Mouse (Mus musculus) kidney, embryonic 15.5 days (tissue): ENCODE measurements around the gene Smg7. TPM values are rescaled to one million over a fixed set of nuclear protein-coding genes. Genes with fewer than 3 reads are reported as not detected.

Experiments
- ATAC-seq: fragments of 200-750 bp; cut with Nextera tagmentation; replicated peaks from 2 replicates; pipeline ENCODE4 v1.8.0; 2017; ENCODE audit warnings: moderate TSS enrichment; ENCODE audit not compliant: low FRiP score
- H3K27ac ChIP-seq: fragments of 300-500 bp; sonication (generic); 2 replicates; pipeline ENCODE4 v1.5.1; 2015; ENCODE audit warnings: mild to moderate bottlenecking, inconsistent platforms
- H3K27me3 ChIP-seq: fragments of 300-500 bp; sonication (generic); 2 replicates; pipeline ENCODE4 v1.6.1; 2015; ENCODE audit warnings: inconsistent platforms
- H3K36me3 ChIP-seq: fragments of 300-500 bp; sonication (generic); 2 replicates; pipeline ENCODE4 v1.6.1; 2015; ENCODE audit warnings: inconsistent platforms
- H3K4me1 ChIP-seq: fragments of 300-500 bp; sonication (generic); 2 replicates; pipeline ENCODE4 v1.6.1; 2015; ENCODE audit warnings: inconsistent platforms
- H3K4me2 ChIP-seq: fragments of 300-500 bp; sonication (generic); 2 replicates; pipeline ENCODE4 v1.6.1; 2015; ENCODE audit warnings: moderate library complexity, mild to moderate bottlenecking, inconsistent platforms
- H3K4me3 ChIP-seq: fragments of 300-500 bp; sonication (generic); replicated peaks from 2 replicates; pipeline ENCODE4 v1.5.1; 2015; ENCODE audit warnings: mild to moderate bottlenecking, inconsistent platforms
- H3K9ac ChIP-seq: fragments of 300-500 bp; sonication (generic); 2 replicates; pipeline ENCODE4 v1.6.1; 2015; ENCODE audit warnings: mild to moderate bottlenecking, inconsistent platforms
- H3K9me3 ChIP-seq: fragments of 300-500 bp; sonication (generic); replicated peaks from 2 replicates; pipeline ENCODE4 v1.6.1; 2016; ENCODE audit warnings: inconsistent platforms
- WGBS: fragments of 180-500 bp; shearing (Covaris S2); methylation state at CpG from one replicate; pipeline ENCODE4 v1.1.7; 2015; ENCODE audit warnings: mixed read lengths; 5-methylcytosine and 5-hydroxymethylcytosine counted together
- polyA plus RNA-seq: library from polyadenylated mRNA; unstranded; fragments of >200 nt; fragmentation: Nextera tagmentation; extraction: Ambion mirVana; gene quantifications from 2 replicates; pipeline ENCODE4 v1.2.1, GENCODE M21; 2015

Smg7 gene
- polyA plus RNA-seq, 1 experiment from 2014 or later: 31.5 TPM

- 79% methylated on average over 11 of the region's 11 CpGs for WGBS
- ATAC-seq: no peak
Observed at GRCm38 (mm10) chr1:152838026-152838702, 64.3 kb downstream of the Smg7 start.

DNA sequence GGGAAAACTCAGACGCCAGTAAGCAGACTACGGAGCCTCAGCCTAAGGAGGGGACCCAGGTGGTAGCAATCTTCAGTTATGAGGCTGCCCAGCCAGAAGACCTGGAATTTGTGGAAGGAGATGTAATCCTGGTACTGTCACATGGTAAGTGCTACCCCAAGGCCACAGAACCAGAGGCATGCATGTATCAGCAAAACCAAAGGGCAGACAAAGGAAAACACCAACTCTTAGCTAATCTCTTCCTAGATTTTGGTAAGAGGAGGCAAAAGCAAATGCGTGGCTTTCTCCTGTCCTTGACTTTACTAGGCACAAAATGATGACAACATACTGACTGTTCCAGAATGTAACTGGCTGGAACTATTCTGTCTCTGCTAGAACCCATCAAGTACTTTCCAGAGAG is 67.4 kb downstream of the Smg7 start:
- peaks cover 43% of the 10 kb centered on the region for H3K36me3 ChIP-seq
- H3K4me1 ChIP-seq: no peaks in the 10 kb centered on the region
- ATAC-seq: no peak
- no peaks in the 10 kb centered on the region for H3K27me3 ChIP-seq
- H3K4me2 ChIP-seq: no peak overlapping the region
- WGBS: 96% methylated on average over 3 of the region's 3 CpGs
- no peak overlapping the region for H3K9ac ChIP-seq
- no peak overlapping the region for H3K27ac ChIP-seq
- H3K4me3 ChIP-seq: no peak overlapping the region
- no peaks in the 10 kb centered on the region for H3K9me3 ChIP-seq

More at GRCm38 (mm10) chr1:152838026-152838702, 64.3 kb downstream of the Smg7 start:
- no peaks in the 10 kb centered on the region for H3K9me3 ChIP-seq
- H3K9ac ChIP-seq: no peak overlapping the region
- H3K27ac ChIP-seq: no peak overlapping the region
- peaks cover 72% of the 10 kb centered on the region for H3K36me3 ChIP-seq
- no peak overlapping the region for H3K4me3 ChIP-seq
- H3K4me1 ChIP-seq: no peaks in the 10 kb centered on the region
- H3K27me3 ChIP-seq: no peaks in the 10 kb centered on the region
- no peak overlapping the region for H3K4me2 ChIP-seq

- ATAC-seq: no peak
- H3K27me3 ChIP-seq: no peaks in the 10 kb centered on the region
- H3K9me3 ChIP-seq: no peaks in the 10 kb centered on the region
- H3K36me3 ChIP-seq: peaks cover 19% of the 10 kb centered on the region
- 81% methylated on average over 6 of the region's 6 CpGs for WGBS
- H3K4me2 ChIP-seq: no peak overlapping the region
- H3K27ac ChIP-seq: no peak overlapping the region
- H3K9ac ChIP-seq: no peak overlapping the region
- H3K4me1 ChIP-seq: peaks cover 8% of the 10 kb centered on the region
- H3K4me3 ChIP-seq: no peak overlapping the region
Observed at GRCm38 (mm10) chr1:152832316-152832715, 70.1 kb downstream of the Smg7 start.

DNA sequence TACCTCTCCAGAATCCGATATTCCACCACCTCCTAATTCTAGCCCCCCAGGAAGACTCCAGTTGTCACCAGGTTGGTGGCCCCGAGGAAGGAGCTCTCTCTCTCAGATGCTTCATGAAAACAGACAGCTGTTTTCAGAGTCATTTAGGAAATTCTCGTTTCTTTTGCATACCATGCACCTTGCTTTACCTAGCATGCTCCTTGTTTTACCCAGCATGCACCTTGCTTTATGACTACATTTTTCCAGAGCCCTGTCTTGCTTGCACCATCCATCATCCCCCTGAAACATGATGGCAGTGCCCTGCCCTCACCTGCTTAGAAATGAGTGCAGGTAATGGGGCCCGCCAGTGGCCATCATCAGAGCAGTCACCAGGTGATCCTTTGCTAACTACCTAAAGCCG is 70.8 kb downstream of the Smg7 start:
- WGBS: 81% methylated on average over 5 of the region's 5 CpGs
- no peaks in the 10 kb centered on the region for H3K27me3 ChIP-seq
- ATAC-seq: no peak
- no peak overlapping the region for H3K4me3 ChIP-seq
- H3K4me2 ChIP-seq: no peak overlapping the region
- H3K27ac ChIP-seq: no peak overlapping the region
- H3K9ac ChIP-seq: no peak overlapping the region
- H3K36me3 ChIP-seq: peaks cover 12% of the 10 kb centered on the region
- no peaks in the 10 kb centered on the region for H3K9me3 ChIP-seq
- H3K4me1 ChIP-seq: peaks cover 8% of the 10 kb centered on the region

DNA sequence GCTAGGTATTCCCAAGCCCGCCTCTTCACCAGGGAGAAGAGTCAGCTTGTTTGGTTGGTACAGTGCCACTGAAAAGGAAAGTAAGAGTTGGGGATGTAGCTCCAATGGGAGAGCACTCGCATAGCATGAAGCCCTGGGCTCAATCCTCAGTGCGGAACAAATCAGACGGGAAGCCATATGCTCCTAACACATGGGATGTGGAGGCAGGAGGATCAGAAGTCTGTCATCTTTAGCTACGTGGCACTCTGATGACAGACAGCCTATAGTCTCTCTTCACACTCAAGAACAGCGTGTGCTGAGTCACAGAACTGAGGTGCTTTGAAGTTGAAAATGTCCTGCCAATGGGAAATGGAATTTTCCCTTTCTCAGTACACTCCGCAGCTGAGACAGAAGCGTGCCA is 71.4 kb downstream of the Smg7 start:
- no peaks in the 10 kb centered on the region for H3K9me3 ChIP-seq
- H3K27me3 ChIP-seq: no peaks in the 10 kb centered on the region
- no peak overlapping the region for H3K4me2 ChIP-seq
- H3K27ac ChIP-seq: no peak overlapping the region
- peaks cover 6% of the 10 kb centered on the region for H3K36me3 ChIP-seq
- peaks cover 8% of the 10 kb centered on the region for H3K4me1 ChIP-seq
- H3K4me3 ChIP-seq: no peak overlapping the region
- WGBS: 88% methylated on average over 8 of the region's 8 CpGs
- no peak overlapping the region for H3K9ac ChIP-seq
- ATAC-seq: no peak

GRCm38 (mm10) chr1:152830054-152830453 is 72.4 kb downstream of the Smg7 start:
- H3K9me3 ChIP-seq: no peaks in the 10 kb centered on the region
- no peak for ATAC-seq
- 91% methylated on average over 9 of the region's 9 CpGs for WGBS
- no peaks in the 10 kb centered on the region; the same call in 1 of the 2 replicates for H3K36me3 ChIP-seq
- H3K4me1 ChIP-seq: peaks cover 8% of the 10 kb centered on the region
- no peaks in the 10 kb centered on the region for H3K27me3 ChIP-seq
- H3K4me2 ChIP-seq: no peak overlapping the region
- no peak overlapping the region for H3K27ac ChIP-seq
- H3K4me3 ChIP-seq: no peak overlapping the region
- H3K9ac ChIP-seq: no peak overlapping the region

GRCm38 (mm10) chr1:152828637-152829355 is 73.7 kb downstream of the Smg7 start:
- ATAC-seq: peak; percentile 34; the same call in 1 of the 2 replicates

DNA sequence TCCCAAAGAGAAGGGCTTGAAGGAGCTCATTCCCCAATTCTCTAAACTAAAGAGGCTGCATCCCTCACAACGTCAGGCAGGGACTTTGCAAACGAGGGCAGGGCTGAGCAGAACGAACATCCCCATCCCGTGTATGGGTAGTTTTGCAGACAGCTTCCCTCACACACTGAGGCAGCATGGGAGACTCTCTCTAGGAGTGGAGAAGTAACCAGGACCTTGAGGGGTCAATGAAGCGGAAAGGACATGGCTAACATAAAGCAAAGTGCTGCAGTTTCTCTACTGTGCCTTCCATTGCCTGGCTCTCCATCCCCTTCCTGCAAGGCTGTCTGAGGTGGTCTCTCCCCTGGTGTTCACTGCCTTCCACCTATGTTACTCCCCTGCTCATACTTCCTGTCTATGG is 74.3 kb downstream of the Smg7 start:
- no peak overlapping the region for H3K9ac ChIP-seq
- peak; percentile 52 for ATAC-seq
- no peak overlapping the region for H3K4me2 ChIP-seq
- 54% methylated on average over 5 of the region's 5 CpGs for WGBS
- no peaks in the 10 kb centered on the region for H3K36me3 ChIP-seq
- no peaks in the 10 kb centered on the region for H3K27me3 ChIP-seq
- H3K4me3 ChIP-seq: no peak overlapping the region
- H3K4me1 ChIP-seq: peaks cover 8% of the 10 kb centered on the region
- H3K27ac ChIP-seq: peak overlapping the region; percentile 78
- no peaks in the 10 kb centered on the region for H3K9me3 ChIP-seq

More at GRCm38 (mm10) chr1:152828637-152829355, 73.7 kb downstream of the Smg7 start:
- Histone ChIP-seq H3K4me1 (peaks cover 8% of the 10 kb centered on the region), H3K36me3 (no peaks in the 10 kb centered on the region), H3K9me3 (no peaks in the 10 kb centered on the region), H3K4me2 (no peak overlapping the region), H3K27me3 (no peaks in the 10 kb centered on the region), H3K9ac (no peak overlapping the region), H3K4me3 (no peak overlapping the region), H3K27ac (peak overlapping the region; percentile 78)
- 38% methylated on average over 10 of the region's 10 CpGs for whole genome bisulfite sequencing

DNA sequence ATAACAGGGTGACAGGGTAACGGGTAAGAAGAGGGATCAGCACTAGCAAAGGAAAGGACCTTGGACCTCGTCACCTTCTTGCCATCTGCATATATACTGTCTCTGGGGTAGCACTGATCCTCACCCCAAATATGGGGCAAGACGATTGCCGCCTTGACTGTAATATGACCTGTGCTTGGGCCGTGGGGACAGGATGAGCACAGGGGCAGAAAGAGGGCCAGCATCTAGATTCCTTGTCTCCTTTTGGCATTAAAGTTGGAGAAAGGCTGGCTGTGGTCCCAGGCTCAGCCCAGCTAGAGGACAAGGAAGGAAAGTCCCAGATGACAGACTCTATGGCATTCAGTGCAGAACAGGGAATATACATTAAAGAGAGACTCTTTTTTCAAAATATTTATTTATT is 76.0 kb downstream of the Smg7 start:
- H3K4me2 ChIP-seq: no peak overlapping the region
- H3K4me3 ChIP-seq: no peak overlapping the region
- no peaks in the 10 kb centered on the region for H3K9me3 ChIP-seq
- WGBS: 71% methylated on average over 5 of the region's 5 CpGs
- no peak for ATAC-seq
- no peak overlapping the region for H3K9ac ChIP-seq
- H3K27me3 ChIP-seq: no peaks in the 10 kb centered on the region
- no peaks in the 10 kb centered on the region for H3K36me3 ChIP-seq
- peaks cover 8% of the 10 kb centered on the region for H3K4me1 ChIP-seq
- H3K27ac ChIP-seq: no peak overlapping the region

DNA sequence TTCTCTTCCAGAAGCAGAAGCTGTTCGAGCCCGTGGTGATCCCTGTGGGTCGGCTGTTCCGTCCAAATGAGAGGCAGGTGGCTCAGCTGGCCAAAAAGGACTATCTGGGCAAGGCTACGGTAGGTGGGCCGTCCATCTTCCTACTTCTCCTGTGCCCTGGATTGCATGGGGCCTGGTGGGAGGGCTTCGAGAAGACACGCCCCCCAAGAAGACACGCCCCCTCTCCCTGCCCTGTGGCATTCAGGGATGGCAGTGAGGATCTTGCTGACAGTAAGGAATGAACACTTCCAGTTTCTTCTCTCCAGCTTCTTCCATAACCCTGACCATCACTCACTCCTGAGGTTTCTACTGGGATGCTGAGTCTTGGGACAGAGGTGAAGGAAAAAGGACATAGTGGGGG is 78.2 kb downstream of the Smg7 start:
- 68% methylated on average over 9 of the region's 9 CpGs for WGBS
- H3K27ac ChIP-seq: no peak overlapping the region

GRCm38 (mm10) chr1:152821746-152822145 is 80.7 kb downstream of the Smg7 start:
- WGBS: 87% methylated on average over 4 of the region's 4 CpGs
- no peak overlapping the region for H3K4me3 ChIP-seq
- no peak overlapping the region for H3K9ac ChIP-seq
- H3K27ac ChIP-seq: no peak overlapping the region
- H3K9me3 ChIP-seq: no peaks in the 10 kb centered on the region
- peaks cover 15% of the 10 kb centered on the region for H3K4me1 ChIP-seq
- ATAC-seq: no peak
- H3K36me3 ChIP-seq: no peaks in the 10 kb centered on the region
- no peaks in the 10 kb centered on the region for H3K27me3 ChIP-seq
- H3K4me2 ChIP-seq: no peak overlapping the region

More for the DNA sequence above, 78.2 kb downstream of the Smg7 start:
- Histone ChIP-seq H3K27me3 (no peaks in the 10 kb centered on the region), H3K4me1 (peaks cover 8% of the 10 kb centered on the region), H3K4me2 (no peak overlapping the region), H3K9ac (no peak overlapping the region), H3K36me3 (no peaks in the 10 kb centered on the region), H3K4me3 (no peak overlapping the region), H3K9me3 (no peaks in the 10 kb centered on the region)
- ATAC-seq: no peak

- Histone ChIP-seq H3K27me3 (no peaks in the 10 kb centered on the region), H3K9me3 (no peaks in the 10 kb centered on the region), H3K27ac (no peak overlapping the region), H3K36me3 (no peaks in the 10 kb centered on the region), H3K4me3 (no peak overlapping the region), H3K9ac (no peak overlapping the region), H3K4me1 (peaks cover 15% of the 10 kb centered on the region), H3K4me2 (no peak overlapping the region)
- 81% methylated on average over 7 of the region's 7 CpGs for WGBS
- no peak for ATAC-seq
Observed at GRCm38 (mm10) chr1:152820911-152821695, 81.3 kb downstream of the Smg7 start.
